Mouse (Mus musculus) liver, embryonic 14.5 days (tissue): ENCODE data around the gene Tmbim1. TPM values are rescaled to one million over a fixed set of nuclear protein-coding genes. Genes with fewer than 3 reads are reported as not detected.
A peak's percentile ranks its signal among the peaks of the same experiment; 100 is the strongest.
"Not testable (repeated sequence)": the region's sequence is repeated elsewhere in the genome, so short reads cannot be mapped to it uniquely, and the experiment has no call there.

Experiments
- ATAC-seq: fragments of 200-750 bp; cut with Nextera tagmentation; 2 replicates; pipeline ENCODE4 v1.8.0; 2017; ENCODE audit warnings: moderate number of reproducible peaks, mild to moderate bottlenecking, moderate library complexity; ENCODE audit not compliant: insufficient read depth
- DNase-seq, 3 experiments: peaks; one replicate each; pipeline ENCODE4 v3.0.0-alpha.2; 2012 to 2013; ENCODE audit warnings: low read depth in 3 of 3, low spot score in 3 of 3
- H3K27ac ChIP-seq: fragments of 300-500 bp; sonication (generic); 2 replicates; pipeline ENCODE4 v1.5.1; 2014; ENCODE audit warnings: moderate library complexity, mild to moderate bottlenecking, control low read depth, inconsistent platforms
- H3K27me3 ChIP-seq: fragments of 300-500 bp; sonication (generic); 2 replicates; pipeline ENCODE4 v1.6.1; 2014; ENCODE audit warnings: mild to moderate bottlenecking, low read length, moderate library complexity; ENCODE audit not compliant: control insufficient read depth, insufficient read depth
- H3K36me3 ChIP-seq: fragments of 300-500 bp; sonication (generic); replicated peaks from 2 replicates; pipeline ENCODE4 v1.6.1; 2014; ENCODE audit warnings: low read depth; ENCODE audit not compliant: control insufficient read depth, insufficient read depth
- H3K4me1 ChIP-seq, 2 experiments: fragments of 200-500 bp in 1 of 2; fragments of 300-500 bp in 1 of 2; sonication (generic) in 1 of 2; replicated peaks; 2 replicates each; pipeline ENCODE4 v1.6.1; 2012 to 2014; ENCODE audit warnings: antibody characterized with exemption in 1 of 2, inconsistent platforms in 1 of 2, low read length in 1 of 2; ENCODE audit not compliant: control insufficient read depth in 2 of 2, insufficient read depth in 2 of 2
- H3K4me2 ChIP-seq: fragments of 300-500 bp; sonication (generic); 2 replicates; pipeline ENCODE4 v1.6.1; 2014; ENCODE audit warnings: low read depth, mild to moderate bottlenecking, control low read depth, moderate library complexity
- H3K4me3 ChIP-seq, 2 experiments: fragments of 200-500 bp in 1 of 2; fragments of 300-500 bp in 1 of 2; sonication (generic) in 1 of 2; 2 replicates each; pipeline ENCODE4 v1.5.1; 2012 to 2014; ENCODE audit warnings: low read depth in 2 of 2, low read length in 2 of 2, mild to moderate bottlenecking in 2 of 2, control low read depth in 1 of 2, inconsistent platforms in 1 of 2, moderate library complexity in 1 of 2; ENCODE audit not compliant: insufficient read depth in 1 of 2
- H3K9ac ChIP-seq: fragments of 300-500 bp; sonication (generic); replicated peaks from 2 replicates; pipeline ENCODE4 v1.6.1; 2014; ENCODE audit warnings: mild to moderate bottlenecking, control low read depth, moderate library complexity
- H3K9me3 ChIP-seq: fragments of 300-500 bp; sonication (generic); 2 replicates; pipeline ENCODE4 v1.6.1; 2016; ENCODE audit warnings: low read length, mixed read lengths; ENCODE audit not compliant: control insufficient read depth
- CTCF ChIP-seq: IDR thresholded peaks from 2 replicates; pipeline ENCODE4 v1.5.1; 2016; ENCODE audit warnings: antibody characterized with exemption, low read depth, control low read depth
- EP300 ChIP-seq: IDR thresholded peaks from 2 replicates; pipeline ENCODE4 v1.6.1; 2016; ENCODE audit warnings: antibody characterized with exemption, low read depth
- WGBS: fragments of 180-500 bp; shearing (Covaris S2); extraction: QIAGEN DNeasy Blood & Tissue Kit; methylation state at CpG from one replicate; pipeline ENCODE4 v1.1.7; 2014; ENCODE audit not compliant: insufficient replicate concordance; 5-methylcytosine and 5-hydroxymethylcytosine counted together
- polyA plus RNA-seq, 2 experiments: library from polyadenylated mRNA; depleted of rRNA in 1 of 2; stranded (reverse) in 1 of 2; unstranded in 1 of 2; fragments of >200 nt; fragmentation: Nextera tagmentation in 1 of 2; extraction: Ambion mirVana in 1 of 2; gene quantifications; 2 replicates each; pipeline versions ENCODE4 v1.2.1 to v1.2.3; 2012 to 2014

The Tmbim1 gene
- polyA plus RNA-seq, 2 experiments = 10.1 to 10.5 TPM

GRCm38 (mm10) chr1:74331046-74331681 is 25.7 kb upstream of the Tmbim1 start:
- no peak overlapping the region; the same call in 1 of the 2 replicates for H3K4me2 ChIP-seq
- H3K9ac ChIP-seq = no peak overlapping the region; the same call in 1 of the 2 replicates
- H3K27ac ChIP-seq = peak overlapping the region; percentile 25

GRCm38 (mm10) chr1:74329899-74330431 is 24.5 kb upstream of the Tmbim1 start:
- 69% methylated on average over 7 of the region's 7 CpGs for WGBS
- ATAC-seq (no peak), DNase-seq (no peak)
- H3K9ac ChIP-seq = no peak overlapping the region
- no peak overlapping the region for H3K4me2 ChIP-seq
- no peaks in the 10 kb centered on the region for H3K27me3 ChIP-seq
- H3K4me3 ChIP-seq = no peak overlapping the region
- H3K9me3 ChIP-seq = no peaks in the 10 kb centered on the region
- no peak overlapping the region for H3K27ac ChIP-seq
- peaks cover 18 to 24% of the 10 kb centered on the region in 2 experiments for H3K4me1 ChIP-seq
- no peak for TF ChIP-seq CTCF
- no peak for TF ChIP-seq EP300
- no peaks in the 10 kb centered on the region for H3K36me3 ChIP-seq

More at GRCm38 (mm10) chr1:74331046-74331681, 25.7 kb upstream of the Tmbim1 start:
- Histone ChIP-seq H3K4me1 (peaks cover 18 to 24% of the 10 kb centered on the region in 2 experiments), H3K4me3 (no peak overlapping the region), H3K36me3 (no peaks in the 10 kb centered on the region), H3K9me3 (no peaks in the 10 kb centered on the region), H3K27me3 (no peaks in the 10 kb centered on the region)
- WGBS = 20% methylated on average over 4 of the region's 4 CpGs
- DNase-seq (no peak), ATAC-seq (no peak)
- TF ChIP-seq CTCF (no peak), EP300 (no peak)

GRCm38 (mm10) chr1:74326916-74327315 is 21.5 kb upstream of the Tmbim1 start:
- 50% methylated on average over 2 of the region's 2 CpGs for WGBS
- not testable (repeated sequence) for H3K27me3 ChIP-seq, H3K4me3 ChIP-seq, H3K36me3 ChIP-seq, DNase-seq, ATAC-seq, H3K4me2 ChIP-seq, H3K9me3 ChIP-seq, H3K27ac ChIP-seq, H3K9ac ChIP-seq
- TF ChIP-seq CTCF = peak; percentile 51
- H3K4me1 ChIP-seq = peaks cover 14 to 18% of the 10 kb centered on the region in 2 experiments

DNA sequence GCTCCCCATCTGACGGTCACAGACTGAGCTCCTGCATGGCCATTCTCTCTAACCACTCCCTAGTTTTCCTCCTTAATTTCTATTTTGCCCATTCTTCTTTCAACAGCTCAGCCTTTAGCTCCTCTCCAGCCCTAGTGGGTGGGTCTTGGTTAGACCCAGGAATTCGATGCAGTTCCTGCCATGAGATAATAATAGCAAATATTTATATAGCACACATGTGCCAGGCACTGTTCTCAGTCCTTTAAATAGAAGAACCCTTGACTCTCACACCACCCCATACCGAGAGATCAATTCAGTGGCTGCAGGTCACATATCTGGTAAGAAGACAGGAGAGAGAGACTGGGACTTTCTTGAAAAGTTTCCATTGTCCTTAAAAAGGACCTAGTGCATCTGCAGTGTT is 16.0 kb upstream of the Tmbim1 start:
- Histone ChIP-seq H3K4me3 (no peak overlapping the region), H3K27ac (no peak overlapping the region), H3K36me3 (no peaks in the 10 kb centered on the region), H3K4me1 (no peaks in the 10 kb centered on the region), H3K27me3 (no peaks in the 10 kb centered on the region), H3K4me2 (no peak overlapping the region), H3K9me3 (no peaks in the 10 kb centered on the region), H3K9ac (no peak overlapping the region)
- 58% methylated on average over 3 of the region's 3 CpGs for WGBS
- no peak for DNase-seq
- ATAC-seq = no peak
- TF ChIP-seq CTCF = no peak

DNA sequence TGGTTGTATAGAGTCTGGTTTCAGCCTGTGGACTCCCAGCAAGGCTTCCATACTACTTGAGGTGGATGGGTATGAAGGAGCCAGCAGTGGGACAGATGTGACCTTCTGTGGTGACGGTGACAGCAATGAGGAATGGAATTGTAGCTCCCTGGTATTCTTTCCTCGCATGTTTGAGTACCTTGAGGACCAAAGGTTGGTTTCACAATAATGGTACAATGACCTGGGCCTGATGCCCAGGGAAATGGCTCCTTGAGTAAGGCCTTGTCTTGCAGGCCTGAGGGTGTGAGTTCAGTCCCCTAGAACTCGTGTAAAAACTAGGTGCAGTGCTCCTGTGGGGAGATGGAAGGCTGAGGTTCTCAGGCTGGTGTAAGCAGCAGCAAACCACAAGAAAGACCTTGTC is 13.3 kb upstream of the Tmbim1 start:
- TF ChIP-seq EP300 = no peak
- no peak for TF ChIP-seq CTCF
- Histone ChIP-seq H3K4me1 (no peaks in the 10 kb centered on the region), H3K27me3 (no peaks in the 10 kb centered on the region), H3K4me2 (no peak overlapping the region), H3K36me3 (no peaks in the 10 kb centered on the region), H3K4me3 (no peak overlapping the region), H3K9ac (no peak overlapping the region), H3K27ac (no peak overlapping the region), H3K9me3 (no peaks in the 10 kb centered on the region)
- DNase-seq = no peak
- 64% methylated on average over 3 of the region's 3 CpGs for WGBS
- ATAC-seq = no peak
